Mouse (Mus musculus): ENCODE measurements around the gene Msh2.
"Not testable (repeated sequence)": the region's sequence is repeated elsewhere in the genome, so short reads cannot be mapped to it uniquely, and the experiment has no call there.

- not testable (repeated sequence) for TF ChIP-seq EP300, CTCF (IDR thresholded peaks at IDR 0.05; ENCODE audit: low read depth)
These were observed 16.5 kb upstream of the Msh2 start for GRCm38 (mm10) chr17:87655616-87656015.

Measured in liver, postnatal 0 days (tissue).